ENCODE assay signal across 23 mouse cellular contexts in the genomic region with DNA sequence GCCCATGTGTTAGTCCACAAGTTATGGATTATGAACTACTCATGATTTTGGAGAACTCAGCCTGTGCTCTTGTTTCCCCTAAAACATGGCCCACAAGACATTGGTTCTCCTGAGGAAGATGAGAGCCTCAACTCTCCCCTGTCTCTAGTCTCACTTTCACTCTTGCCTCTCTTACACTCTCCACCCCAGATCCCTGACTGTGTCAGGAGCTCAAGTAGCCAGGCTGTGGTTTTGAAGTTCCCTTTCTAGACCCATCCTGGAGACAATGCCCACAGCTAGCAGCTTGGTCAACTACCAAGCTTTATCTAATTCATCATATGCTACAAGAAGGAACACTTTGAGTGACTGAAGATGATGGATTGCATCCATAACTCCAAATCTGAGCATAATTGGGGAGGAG. TPM values are rescaled to one million over a fixed set of nuclear protein-coding genes. Genes with fewer than 3 reads are reported as not detected.
A peak's percentile ranks its signal among the peaks of the same experiment; 100 is the strongest.
DNase-seq lines count a peak whose midpoint lies in the region; ATAC-seq and TF ChIP-seq lines count a peak whose summit lies in the region.
"Not testable (repeated sequence)": the region's sequence is repeated elsewhere in the genome, so short reads cannot be mapped to it uniquely, and the experiment has no call there.
"Had no signal": no experiment of that assay in that cellular context is flagged by ENCODE, and none has a peak within 500 bp of the region (broad histone marks: within the 10 kb centered on the region; RNA-seq: fewer than 3 reads in every experiment).

No protein-coding gene starts in this region.

- H3K27me3 ChIP-seq in liver, adult 2 months (ENCODE audit: control insufficient read depth, insufficient read depth, low read length); liver, embryonic 11.5 days (replicated peaks; ENCODE audit: control insufficient read depth, insufficient read depth, low read length): not testable (repeated sequence)

- H3K9ac ChIP-seq in liver, adult 2 months (ENCODE audit: low read depth, low read length), result peak overlapping the region; percentile 54
- H3K9ac ChIP-seq in liver, embryonic 11.5 days (ENCODE audit: low read depth, low read length), result not testable (repeated sequence)

- not testable (repeated sequence) for H3K9me3 ChIP-seq in liver, embryonic 11.5 days (ENCODE audit: control insufficient read depth, low read length)

- peak overlapping the region; percentile 80 for H3K4me3 ChIP-seq in liver, adult 2 months (ENCODE audit: insufficient read depth, low read depth, low read length)
- not testable (repeated sequence) for H3K4me3 ChIP-seq in liver, embryonic 11.5 days (ENCODE audit: low read depth, low read length)

- not testable (repeated sequence) for H3K4me1 ChIP-seq in liver, adult 2 months (ENCODE audit: control insufficient read depth, insufficient read depth, low read length); liver, embryonic 11.5 days (replicated peaks; ENCODE audit: control insufficient read depth, insufficient read depth, low read length)

- H3K79me2 ChIP-seq in liver, adult 2 months (ENCODE audit: control insufficient read depth, insufficient read depth, low read length), result not testable (repeated sequence)

- peaks cover 51% of the 10 kb centered on the region for H3K36me3 ChIP-seq in liver, adult 2 months (ENCODE audit: control insufficient read depth, insufficient read depth, low read length)
- not testable (repeated sequence) for H3K36me3 ChIP-seq in liver, embryonic 11.5 days (ENCODE audit: control insufficient read depth, insufficient read depth, low read length)

- H3K27ac ChIP-seq in liver, adult 2 months (replicated peaks; ENCODE audit: insufficient read depth, low read depth, low read length), result peak overlapping the region; percentile 0; the same call in 1 of the 2 replicates
- not testable (repeated sequence) for H3K27ac ChIP-seq in liver, embryonic 11.5 days (ENCODE audit: low read depth, low read length)

- peak; percentile 60 for DNase-seq in heart, adult 11 months
- DNase-seq in liver, adult 2 months (ENCODE audit: extremely low read depth, low read depth, low spot score), result peak; percentile 33
- peak; percentile 6 for DNase-seq in liver, embryonic 11.5 days (ENCODE audit: low spot score)

- not testable (repeated sequence) for TF ChIP-seq POLR2A in liver, adult 2 months (IDR thresholded peaks at IDR 0.05; ENCODE audit: extremely low read depth, insufficient read depth, low read length)

- not testable (repeated sequence) for H3K4me2 ChIP-seq in liver, embryonic 11.5 days

- peak; percentile 90 for ATAC-seq in common myeloid progenitor, adult 5-6 weeks (replicated peaks; ENCODE audit: low read depth, poor library complexity, severe bottlenecking)
- ATAC-seq in granulocyte monocyte progenitor cell, adult 5-6 weeks (replicated peaks; ENCODE audit: poor library complexity, severe bottlenecking), result peak; percentile 77
- peak; percentile 42 to 58 for ATAC-seq in hematopoietic stem cell, adult 5-6 weeks (replicated peaks in 1 of 2; ENCODE audit: insufficient read depth in 1 of 2, low FRiP score in 2 of 2, low TSS enrichment in 1 of 2, low read depth in 1 of 2, poor library complexity in 2 of 2, severe bottlenecking in 2 of 2)
- not testable (repeated sequence) for ATAC-seq in liver, embryonic 11.5 days (replicated peaks; ENCODE audit: low FRiP score)
- ATAC-seq in megakaryocyte, adult 5-6 weeks (ENCODE audit: poor library complexity, severe bottlenecking), result peak; percentile 21; the same call in 1 of the 2 replicates
- peak; percentile 88 for ATAC-seq in megakaryocyte progenitor cell, adult 5-6 weeks (replicated peaks; ENCODE audit: poor library complexity)

- not testable (repeated sequence) for TF ChIP-seq CTCF in liver, adult 2 months (IDR thresholded peaks at IDR 0.05; ENCODE audit: low read depth, low read length)

RNA-seq across cellular contexts. Expression of a gene that starts 4.2 kb away (rescaled TPM):
- total RNA-seq in common myeloid progenitor, adult 5-6 weeks (2017), result not detected in 2 replicates
- total RNA-seq in granulocyte monocyte progenitor cell, adult 5-6 weeks (2014; fragmentation: Nextera tagmentation), result not detected in 2 replicates
- not detected in 2 replicates for total RNA-seq in granulocyte monocyte progenitor cell, adult 5-6 weeks (2017)
- not detected in 2 replicates for total RNA-seq in hematopoietic stem cell, adult 5-6 weeks (2017)
- total RNA-seq in liver, adult 2 months (2014; rRNA removed), result 10,536 and 14,457 TPM in 2 replicates
- 2,986 and 3,416 TPM in 2 replicates for polyA plus RNA-seq in liver, adult 2 months (2012; rRNA removed)
- not detected in 2 replicates for polyA plus RNA-seq in liver, embryonic 11.5 days (2014; fragmentation: Nextera tagmentation; extraction: Ambion mirVana)
- not detected in 2 replicates for total RNA-seq in megakaryocyte, adult 5-6 weeks (2015)
- total RNA-seq in megakaryocyte, adult 5-6 weeks (2017), result not detected in 2 replicates
- total RNA-seq in megakaryocyte progenitor cell, adult 5-6 weeks (2015), result not detected in 2 replicates
- not detected in 2 replicates for total RNA-seq in megakaryocyte progenitor cell, adult 5-6 weeks (2017)
- total RNA-seq: CH12.LX, G1E, MEL had no signal
- polyA plus RNA-seq: activated CD4-positive, CD25-positive, alpha-beta regulatory T cell, adult 4 months; brain, embryonic 14.5 days; C2C12; CD4-positive, CD25-positive, alpha-beta regulatory T cell, adult 4 months; G1E; Patski had no signal

RNA-seq across cellular contexts. Expression of a gene that starts 4.2 kb away (rescaled TPM):
- not detected in 2 replicates for total RNA-seq in common myeloid progenitor, adult 5-6 weeks (2017)
- not detected in 2 replicates for total RNA-seq in granulocyte monocyte progenitor cell, adult 5-6 weeks (2014; fragmentation: Nextera tagmentation)
- not detected in 2 replicates for total RNA-seq in granulocyte monocyte progenitor cell, adult 5-6 weeks (2017)
- total RNA-seq in hematopoietic stem cell, adult 5-6 weeks (2017), result not detected in 2 replicates
- total RNA-seq in liver, adult 2 months (2014; rRNA removed), result 623 and 783 TPM in 2 replicates
- polyA plus RNA-seq in liver, adult 2 months (2012; rRNA removed), result 260 and 302 TPM in 2 replicates
- polyA plus RNA-seq in liver, embryonic 11.5 days (2014; fragmentation: Nextera tagmentation; extraction: Ambion mirVana), result not detected in 2 replicates
- total RNA-seq in megakaryocyte, adult 5-6 weeks (2015), result not detected in 2 replicates
- not detected in 2 replicates for total RNA-seq in megakaryocyte, adult 5-6 weeks (2017)
- total RNA-seq in megakaryocyte progenitor cell, adult 5-6 weeks (2015), result not detected in 2 replicates
- not detected in 2 replicates for total RNA-seq in megakaryocyte progenitor cell, adult 5-6 weeks (2017)
- total RNA-seq: CH12.LX, G1E, MEL had no signal
- polyA plus RNA-seq: activated CD4-positive, CD25-positive, alpha-beta regulatory T cell, adult 4 months; brain, embryonic 14.5 days; C2C12; CD4-positive, CD25-positive, alpha-beta regulatory T cell, adult 4 months; G1E had no signal

RNA-seq across cellular contexts. Expression of a gene that starts 28.1 kb away (rescaled TPM):
- not detected in 2 replicates for total RNA-seq in common myeloid progenitor, adult 5-6 weeks (2017)
- total RNA-seq in granulocyte monocyte progenitor cell, adult 5-6 weeks (2014; fragmentation: Nextera tagmentation), result not detected in 2 replicates
- total RNA-seq in granulocyte monocyte progenitor cell, adult 5-6 weeks (2017), result not detected in 2 replicates
- not detected in 2 replicates for total RNA-seq in hematopoietic stem cell, adult 5-6 weeks (2017)
- total RNA-seq in liver, adult 2 months (2014; rRNA removed), result not detected in 2 replicates
- not detected in 2 replicates for polyA plus RNA-seq in liver, adult 2 months (2012; rRNA removed)
- not detected in 2 replicates for polyA plus RNA-seq in liver, embryonic 11.5 days (2014; fragmentation: Nextera tagmentation; extraction: Ambion mirVana)
- total RNA-seq in megakaryocyte, adult 5-6 weeks (2015), result not detected in 2 replicates
- total RNA-seq in megakaryocyte, adult 5-6 weeks (2017), result not detected in 2 replicates
- not detected in 2 replicates for total RNA-seq in megakaryocyte progenitor cell, adult 5-6 weeks (2015)
- total RNA-seq in megakaryocyte progenitor cell, adult 5-6 weeks (2017), result not detected in 2 replicates
- total RNA-seq: adrenal gland, postnatal 10 days; adrenal gland, postnatal 14 days; adrenal gland, postnatal 25 days; adrenal gland, postnatal 36 days; adrenal gland, postnatal 4 days; CH12.LX; ES-E14; MEL had no signal
- polyA plus RNA-seq: activated CD4-positive, CD25-positive, alpha-beta regulatory T cell, adult 4 months; adrenal gland, adult 2 months; brain, embryonic 14.5 days; C2C12; CD4-positive, CD25-positive, alpha-beta regulatory T cell, adult 4 months; G1E; Patski had no signal

Comparison
In these comparisons a context has a peak if more than half of its experiments do, and no peak if none do; other contexts are left out.
1. DNase-seq: peak in every context shown above with its lines; median percentile 60 in heart, adult 11 months; 33 in liver, adult 2 months; 6 in liver, embryonic 11.5 days.
2. RNA of a gene that starts 4.2 kb away (total RNA-seq): 10,536 to 14,457 TPM in liver, adult 2 months; not detected in common myeloid progenitor, adult 5-6 weeks, not detected in granulocyte monocyte progenitor cell, adult 5-6 weeks, not detected in hematopoietic stem cell, adult 5-6 weeks, not detected in megakaryocyte, adult 5-6 weeks and not detected in megakaryocyte progenitor cell, adult 5-6 weeks; every median in the first group is over 1,000 times any median in the second.
3. RNA of a gene that starts 4.2 kb away (total RNA-seq): 623 to 783 TPM in liver, adult 2 months; not detected in common myeloid progenitor, adult 5-6 weeks, not detected in granulocyte monocyte progenitor cell, adult 5-6 weeks, not detected in hematopoietic stem cell, adult 5-6 weeks, not detected in megakaryocyte, adult 5-6 weeks and not detected in megakaryocyte progenitor cell, adult 5-6 weeks; every median in the first group is over 100 times any median in the second.